Mouse (Mus musculus) heart, adult 8-10 months (tissue): Measurements from ENCODE around the gene Trmt1l. TPM values are rescaled to one million over a fixed set of nuclear protein-coding genes. Genes with fewer than 3 reads are reported as not detected.
A peak's percentile ranks its signal among the peaks of the same experiment; 100 is the strongest.

ENCODE experiments used
- DNase-seq: peaks from one replicate; pipeline ENCODE4 v3.0.0; 2022; ENCODE audit warnings: low spot score
- microRNA-seq: library from miRNA; unstranded; fragments of <30 nt; microRNA quantifications from one replicate; pipeline ENCODE4 v1.2.0, GENCODE M21; 2022
- total RNA-seq, 4 experiments: library from RNA; stranded (reverse); gene quantifications; 2 replicates each; pipeline ENCODE4 v1.2.4; 2022

Gene Trmt1l
- total RNA-seq, 4 experiments from 2014 or later = 18.7 to 26.2 (median 22.6) TPM

DNA sequence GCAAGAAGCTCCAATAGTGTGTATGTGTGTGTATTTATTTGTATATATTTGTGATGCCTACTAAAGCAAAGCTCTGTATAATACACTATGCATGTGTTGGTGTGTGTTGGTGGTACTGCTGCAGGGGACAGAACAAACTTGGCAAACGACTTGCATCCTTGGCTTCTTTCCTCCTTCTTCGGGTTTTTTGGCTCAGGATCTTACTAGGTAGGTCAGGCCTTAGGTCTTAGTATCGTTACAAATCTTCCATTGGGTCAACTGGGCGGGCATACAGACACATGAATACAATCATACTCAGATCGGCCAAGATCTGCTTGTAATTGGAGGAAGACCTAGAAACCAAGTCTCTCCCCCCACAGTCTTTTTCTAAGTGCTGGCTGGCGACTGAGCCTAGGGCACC lies 66.4 kb downstream of the Trmt1l start:
- no peak for DNase-seq

DNA sequence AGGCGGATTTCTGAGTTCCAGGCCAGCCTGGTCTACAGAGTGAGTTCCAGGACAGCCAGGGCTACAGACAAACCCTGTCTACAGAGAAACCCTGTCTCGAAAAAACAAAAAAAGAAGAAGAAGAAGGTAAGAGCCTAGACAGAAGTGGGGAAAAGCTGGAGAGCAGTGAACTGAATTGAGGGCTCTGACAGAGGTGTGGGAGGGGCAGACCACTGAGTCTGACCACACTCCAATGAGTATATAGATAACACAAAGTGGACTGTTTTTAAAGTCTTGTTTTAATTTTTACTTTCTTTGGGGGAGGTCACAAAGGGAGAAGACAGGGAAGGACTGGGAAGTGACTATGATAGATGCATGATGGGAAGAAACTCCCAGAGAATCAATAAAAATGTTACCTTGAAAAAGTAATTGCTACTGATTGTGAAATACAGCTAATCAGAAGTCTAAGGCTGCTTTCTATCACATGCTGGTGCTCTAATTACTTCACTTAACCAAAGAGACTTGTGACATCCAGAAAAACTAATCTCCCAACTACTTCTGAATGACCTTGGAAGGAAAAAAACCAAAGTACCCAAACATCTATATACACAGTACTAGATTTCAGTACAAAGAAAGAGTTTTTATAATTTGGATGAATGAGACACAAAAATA lies 67.4 kb downstream of the Trmt1l start:
- no peak for DNase-seq

DNA sequence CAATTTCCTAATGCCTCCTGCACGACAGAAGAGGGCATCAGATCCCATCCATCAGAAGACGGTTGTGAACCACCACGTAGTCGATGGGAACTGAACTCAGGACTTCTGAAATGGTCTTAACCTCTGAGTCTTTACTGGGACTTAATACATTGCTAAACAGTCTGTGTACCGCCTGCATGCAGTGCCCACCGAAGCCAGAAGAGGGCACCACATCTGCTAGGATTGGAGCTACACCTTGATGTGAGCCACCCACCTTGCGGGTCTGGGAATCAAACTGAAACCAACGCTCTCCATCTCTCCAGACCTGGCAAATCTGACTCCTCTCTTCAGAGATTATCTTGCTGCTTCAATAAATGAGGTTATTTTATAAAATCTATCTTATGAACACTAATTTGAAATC lies 68.7 kb downstream of the Trmt1l start:
- DNase-seq = peak; percentile 16

DNA sequence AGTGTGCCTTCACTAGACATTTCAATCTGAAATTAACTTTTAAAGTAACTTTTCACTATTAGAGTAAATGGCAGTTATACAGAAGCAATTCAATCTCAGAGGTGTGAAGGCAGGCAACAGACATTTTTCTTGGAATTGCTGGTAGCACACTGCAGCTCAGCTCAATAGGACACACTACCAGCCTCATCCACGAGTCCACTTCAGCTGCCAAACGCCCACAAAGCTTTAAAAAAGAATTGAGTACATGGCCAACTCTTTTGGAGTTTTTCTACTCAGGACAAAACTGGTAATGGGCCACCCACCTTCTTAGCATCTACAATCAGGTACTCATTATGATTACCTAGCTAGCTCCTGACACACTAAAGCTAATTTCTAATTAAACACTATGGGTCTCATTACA lies 69.6 kb downstream of the Trmt1l start:
- DNase-seq = no peak

DNA sequence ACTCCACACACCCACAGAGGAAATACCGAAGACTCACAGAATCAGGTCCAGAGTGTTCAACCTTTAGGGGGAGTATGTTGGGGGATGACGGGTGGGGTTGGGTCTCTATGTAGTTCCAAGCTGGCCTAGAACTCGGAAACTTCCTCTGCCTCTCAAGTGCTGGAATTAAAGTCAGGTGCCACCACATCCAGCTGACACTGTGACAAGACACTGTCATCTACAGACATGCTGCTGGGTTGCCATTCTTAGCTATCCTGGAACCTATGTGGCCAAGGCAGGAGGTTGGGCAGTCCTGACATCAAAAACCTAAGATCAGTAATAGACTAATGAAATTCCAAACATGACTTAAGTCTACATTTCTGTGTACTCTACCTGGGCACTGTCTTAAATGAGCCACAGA lies 70.0 kb downstream of the Trmt1l start:
- DNase-seq = no peak

DNA sequence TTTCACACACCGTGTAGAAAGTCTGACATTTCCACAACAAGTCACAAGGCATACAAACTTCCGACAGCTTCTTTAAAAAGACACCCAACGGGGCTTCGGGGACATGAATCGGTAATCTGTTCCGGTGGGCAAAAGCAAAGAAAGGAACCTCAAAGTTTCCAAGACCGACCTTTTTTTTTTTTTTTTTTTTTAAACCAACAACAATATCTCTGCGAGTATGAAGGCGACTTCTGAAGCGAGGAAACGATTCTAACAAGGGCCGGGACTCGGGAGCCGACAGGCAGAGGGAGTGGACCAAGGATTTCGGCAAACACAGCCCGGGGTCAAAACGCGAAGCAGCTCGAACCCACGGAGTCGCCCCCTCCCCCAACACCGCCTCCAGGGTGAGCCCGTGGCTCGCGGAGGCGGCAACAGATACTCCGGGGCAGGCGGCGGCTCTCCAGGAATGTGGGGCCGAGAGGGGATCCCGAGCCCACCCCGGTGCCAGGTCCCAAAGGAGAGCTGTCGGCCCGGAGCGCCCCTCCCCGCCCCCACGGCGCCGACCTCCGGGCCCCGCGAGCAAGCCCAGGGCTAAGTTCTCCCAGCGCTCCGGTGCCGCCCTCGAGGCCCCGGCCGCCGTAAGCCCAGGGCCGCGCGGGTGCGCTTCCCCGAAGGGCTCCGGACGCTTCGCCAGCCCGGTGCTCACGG lies 71.6 kb downstream of the Trmt1l start:
- peak; percentile 35 for DNase-seq

DNA sequence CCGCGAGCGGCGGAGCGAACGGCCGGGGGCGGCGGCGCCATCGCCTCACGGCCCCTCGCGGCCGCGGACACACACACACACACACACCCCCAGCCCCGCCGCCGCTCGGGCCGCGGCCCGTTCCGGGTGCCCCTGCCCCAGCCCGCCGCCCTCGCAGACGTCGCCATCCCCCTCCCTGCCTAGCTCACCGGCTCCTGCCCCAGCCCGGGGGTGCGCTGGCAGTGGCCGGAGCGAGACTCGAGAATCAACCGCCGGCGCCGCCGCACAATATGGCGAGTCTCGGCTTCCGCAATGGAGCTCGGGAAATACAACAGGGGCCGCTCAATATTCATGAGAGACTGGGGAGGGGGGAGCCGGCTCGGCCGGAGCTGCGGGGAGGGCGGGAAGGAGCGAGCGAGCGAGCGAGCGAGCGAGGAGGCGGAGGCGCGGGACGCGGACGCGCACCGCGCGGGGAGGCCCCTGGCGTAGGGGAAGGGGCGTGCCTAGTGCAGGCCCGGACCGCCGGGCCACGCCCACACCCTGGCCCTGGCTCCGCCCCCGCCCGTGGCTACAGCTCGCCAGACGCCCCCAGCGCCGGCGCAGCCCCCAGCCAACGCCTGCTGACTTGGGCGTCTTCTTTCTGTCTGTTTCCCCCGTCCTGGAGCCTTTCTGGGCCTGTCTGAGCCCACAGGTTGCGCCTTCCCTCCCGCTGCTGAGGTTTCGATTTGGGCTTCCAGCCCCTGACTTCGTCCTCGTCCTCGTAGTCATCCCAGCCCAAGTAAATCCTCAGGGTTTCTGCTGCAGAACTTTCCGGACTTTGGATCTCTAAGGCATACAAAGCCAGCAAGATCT lies 72.4 kb downstream of the Trmt1l start, which contains the start of gene Rnf2:
TSS of gene Rnf2 (minus strand) at position 425 of the 831 bp plus-strand sequence.
- peak; percentile 88 for DNase-seq

Small RNA genes lying within 50 kb of the gene (microRNA-seq; reads per million reads assigned to microRNA genes)
- not detected for gene Mir7682

Other genes with a start within 250 kb of the Trmt1l start
- gene Gm47985, start 246.0 kb upstream of the Trmt1l start, total RNA-seq = 1 to 10 TPM in 1 of 4 experiments, under 1 TPM in 2, not detected in 1; 0.60 to 1.2 (median 0.63) TPM
- gene Gm8947, start 236.2 kb upstream of the Trmt1l start, total RNA-seq = not detected
- not detected for gene Gm47995, start 230.1 kb upstream of the Trmt1l start, total RNA-seq
- not detected for gene 3110040M04Rik, start 224.4 kb upstream of the Trmt1l start, total RNA-seq
- not detected for gene Gm47996, start 218.4 kb upstream of the Trmt1l start, total RNA-seq
- gene Ivns1abp, start 84.1 kb upstream of the Trmt1l start, total RNA-seq = 100 to 1,000 TPM; 828 to 896 (median 874) TPM
- 10 to 100 TPM in 3 of 4 experiments, 1 to 10 TPM in 1; 9.8 to 12.1 (median 10.7) TPM for gene Swt1, start 87 bp upstream of the Trmt1l start, total RNA-seq
- 10 to 100 TPM; 13.0 to 17.6 (median 14.7) TPM for gene Rnf2, start 72.4 kb downstream of the Trmt1l start, total RNA-seq
- 10 to 100 TPM in 3 of 4 experiments, 1 to 10 TPM in 1; 8.8 to 16.2 (median 12.4) TPM for gene Fam129a, start 142.6 kb downstream of the Trmt1l start, total RNA-seq